ENCODE assay signal across 15 mouse cellular contexts in genomic region chr10:117860361-117860760, GRCm38 (mm10). TPM values are rescaled to one million over a fixed set of nuclear protein-coding genes. Genes with fewer than 3 reads are reported as not detected.
DNase-seq lines count a peak whose midpoint lies in the region; ATAC-seq and TF ChIP-seq lines count a peak whose summit lies in the region.
"Had no signal": no experiment of that assay in that cellular context is flagged by ENCODE, and none has a peak within 500 bp of the region (broad histone marks: within the 10 kb centered on the region; RNA-seq: fewer than 3 reads in every experiment).

No protein-coding gene starts in this region.

- ATAC-seq in embryonic facial prominence, embryonic 13.5 days (ENCODE audit: insufficient number of reproducible peaks, insufficient read depth, low FRiP score, low TSS enrichment, low read depth): no peak
- peak; percentile 16; the same call in 1 of the 2 replicates for ATAC-seq in liver, embryonic 14.5 days (ENCODE audit: insufficient read depth)
- ATAC-seq in neural tube, embryonic 15.5 days (ENCODE audit: low FRiP score): no peak
- ATAC-seq: forebrain, embryonic 14.5 days had no signal

- 0 out of 2 replicates have a peak overlapping the region, but pooled peaks have one; percentile 16 for H3K27ac ChIP-seq in embryonic facial prominence, embryonic 13.5 days
- H3K27ac ChIP-seq in embryonic facial prominence, embryonic 10.5 days (replicated peaks): no peak overlapping the region
- H3K27ac ChIP-seq in liver, embryonic 14.5 days: no peak overlapping the region
- H3K27ac ChIP-seq in neural tube, embryonic 15.5 days (replicated peaks): no peak overlapping the region
- H3K27ac ChIP-seq: heart, embryonic 10.5 days; hindbrain, embryonic 13.5 days; limb, embryonic 10.5 days had no signal

- no peaks in the 10 kb centered on the region for H3K4me1 ChIP-seq in embryonic facial prominence, embryonic 13.5 days
- H3K4me1 ChIP-seq in embryonic facial prominence, embryonic 10.5 days: no peaks in the 10 kb centered on the region
- peaks cover 28% of the 10 kb centered on the region for H3K4me1 ChIP-seq in E14TG2a.4 (replicated peaks; ENCODE audit: low read depth, low read length)
- H3K4me1 ChIP-seq in liver, embryonic 14.5 days (replicated peaks; ENCODE audit: control insufficient read depth in 2 of 2, insufficient read depth in 2 of 2, low read length in 1 of 2): 0 out of 4 replicates have a peak, but pooled peaks cover 0 to 5% of the 10 kb centered on the region in 2 experiments
- H3K4me1 ChIP-seq in neural tube, embryonic 15.5 days: no peaks in the 10 kb centered on the region
- H3K4me1 ChIP-seq: hindbrain, embryonic 13.5 days had no signal

- no peak for DNase-seq in embryonic facial prominence, embryonic 10.5 days (ENCODE audit: low spot score)
- no peak for DNase-seq in liver, embryonic 14.5 days (ENCODE audit: low read depth in 3 of 3, low spot score in 3 of 3)
- DNase-seq in lung, postnatal 36 days: peak; percentile 51
- no peak for DNase-seq in layer of hippocampus, adult 8-10 months (ENCODE audit: low spot score in 2 of 2)
- DNase-seq in right cerebral cortex, adult 2 months (ENCODE audit: low spot score in 2 of 2): no peak
- DNase-seq: cerebellum, postnatal 10 days; gastrocnemius, postnatal 36 days; heart, postnatal 10 days had no signal

- no peak for TF ChIP-seq EP300 in liver, embryonic 14.5 days (IDR thresholded peaks at IDR 0.05; ENCODE audit: low read depth)

- H3K4me2 ChIP-seq in embryonic facial prominence, embryonic 13.5 days: no peak overlapping the region
- H3K4me2 ChIP-seq in liver, embryonic 14.5 days (ENCODE audit: low read depth): no peak overlapping the region
- no peak overlapping the region for H3K4me2 ChIP-seq in neural tube, embryonic 15.5 days
- H3K4me2 ChIP-seq: hindbrain, embryonic 13.5 days had no signal

- WGBS in embryonic facial prominence, embryonic 13.5 days: 65% methylated on average over 7 of the region's 7 CpGs
- WGBS in embryonic facial prominence, embryonic 10.5 days: 77% methylated on average over 7 of the region's 7 CpGs
- WGBS in liver, embryonic 14.5 days (ENCODE audit: insufficient replicate concordance): 47% methylated on average over 7 of the region's 7 CpGs
- 87% methylated on average over 7 of the region's 7 CpGs for WGBS in neural tube, embryonic 15.5 days

- no peaks in the 10 kb centered on the region for H3K27me3 ChIP-seq in embryonic facial prominence, embryonic 13.5 days
- H3K27me3 ChIP-seq in embryonic facial prominence, embryonic 10.5 days (replicated peaks; ENCODE audit: low read depth, poor library complexity, severe bottlenecking): no peaks in the 10 kb centered on the region
- no peaks in the 10 kb centered on the region; the same call in 1 of the 2 replicates for H3K27me3 ChIP-seq in E14TG2a.4 (ENCODE audit: insufficient read depth, low read length)
- H3K27me3 ChIP-seq in liver, embryonic 14.5 days (ENCODE audit: control insufficient read depth, insufficient read depth, low read length): no peaks in the 10 kb centered on the region
- H3K27me3 ChIP-seq in neural tube, embryonic 15.5 days (replicated peaks): no peaks in the 10 kb centered on the region
- H3K27me3 ChIP-seq: hindbrain, embryonic 13.5 days had no signal

- no peaks in the 10 kb centered on the region for H3K9me3 ChIP-seq in embryonic facial prominence, embryonic 13.5 days
- no peaks in the 10 kb centered on the region for H3K9me3 ChIP-seq in embryonic facial prominence, embryonic 10.5 days
- no peaks in the 10 kb centered on the region for H3K9me3 ChIP-seq in E14TG2a.4 (ENCODE audit: low read length)
- no peaks in the 10 kb centered on the region for H3K9me3 ChIP-seq in liver, embryonic 14.5 days (ENCODE audit: control insufficient read depth, low read length)
- no peaks in the 10 kb centered on the region for H3K9me3 ChIP-seq in neural tube, embryonic 15.5 days (replicated peaks)
- H3K9me3 ChIP-seq: heart, embryonic 10.5 days; hindbrain, embryonic 13.5 days; limb, embryonic 10.5 days had no signal

- no peak for TF ChIP-seq CTCF in E14TG2a.4 (conservative IDR thresholded peaks at IDR 0.05; ENCODE audit: low read length)
- no peak for TF ChIP-seq CTCF in liver, embryonic 14.5 days (IDR thresholded peaks at IDR 0.05; ENCODE audit: low read depth)

- no peak overlapping the region for H3K4me3 ChIP-seq in embryonic facial prominence, embryonic 13.5 days
- no peak overlapping the region for H3K4me3 ChIP-seq in embryonic facial prominence, embryonic 10.5 days
- peak overlapping the region; percentile 57 for H3K4me3 ChIP-seq in E14TG2a.4 (replicated peaks; ENCODE audit: low read length)
- H3K4me3 ChIP-seq in liver, embryonic 14.5 days (ENCODE audit: insufficient read depth in 1 of 2, low read depth in 2 of 2, low read length in 2 of 2): no peak overlapping the region
- no peak overlapping the region for H3K4me3 ChIP-seq in neural tube, embryonic 15.5 days (replicated peaks)
- H3K4me3 ChIP-seq: heart, embryonic 10.5 days; hindbrain, embryonic 13.5 days; limb, embryonic 10.5 days had no signal

- H3K36me3 ChIP-seq in embryonic facial prominence, embryonic 13.5 days: no peaks in the 10 kb centered on the region
- H3K36me3 ChIP-seq in embryonic facial prominence, embryonic 10.5 days (replicated peaks): no peaks in the 10 kb centered on the region
- H3K36me3 ChIP-seq in E14TG2a.4 (ENCODE audit: insufficient read depth, low read length): no peaks in the 10 kb centered on the region
- no peaks in the 10 kb centered on the region for H3K36me3 ChIP-seq in liver, embryonic 14.5 days (replicated peaks; ENCODE audit: control insufficient read depth, insufficient read depth, low read depth)
- no peaks in the 10 kb centered on the region for H3K36me3 ChIP-seq in neural tube, embryonic 15.5 days
- H3K36me3 ChIP-seq: heart, embryonic 10.5 days; hindbrain, embryonic 13.5 days; limb, embryonic 10.5 days had no signal

- H3K9ac ChIP-seq in embryonic facial prominence, embryonic 13.5 days: no peak overlapping the region
- H3K9ac ChIP-seq in liver, embryonic 14.5 days (replicated peaks): no peak overlapping the region
- H3K9ac ChIP-seq in neural tube, embryonic 15.5 days (replicated peaks): no peak overlapping the region
- H3K9ac ChIP-seq: hindbrain, embryonic 13.5 days had no signal

RNA-seq across cellular contexts. Expression of gene Rap1b, which starts 14.5 kb away (rescaled TPM):
- polyA plus RNA-seq in embryonic facial prominence, embryonic 13.5 days (2015; fragmentation: Nextera tagmentation; extraction: Ambion mirVana): 160 and 168 TPM in 2 replicates
- 125 and 135 TPM in 2 replicates for polyA plus RNA-seq in embryonic facial prominence, embryonic 10.5 days (2016; fragmentation: Nextera tagmentation; extraction: Ambion mirVana)
- polyA plus RNA-seq in liver, embryonic 14.5 days (2012; rRNA removed): 31.0 and 46.7 TPM in 2 replicates
- polyA plus RNA-seq in liver, embryonic 14.5 days (2014; fragmentation: Nextera tagmentation; extraction: Ambion mirVana): 101 and 108 TPM in 2 replicates
- total RNA-seq in layer of hippocampus, adult 8-10 months (2022): 10 to 100 TPM; 56.6 to 59.8 (median 59.1) TPM
- polyA plus RNA-seq in neural tube, embryonic 15.5 days (2015; fragmentation: Nextera tagmentation; extraction: Ambion mirVana): 165 and 174 TPM in 2 replicates
